Mouse (Mus musculus) CH12.LX (cell line): Measurements from ENCODE around the gene Slc39a7.

Source experiments
- CTCF ChIP-seq, 2 experiments: IDR thresholded peaks in 1 of 2; conservative IDR thresholded peaks in 1 of 2; 2 replicates each; pipeline ENCODE4 v1.5.1; 2011 to 2012; ENCODE audit warnings: low read depth in 2 of 2, low read length in 2 of 2, improper control_type of control experiment in 1 of 2, inconsistent platforms in 1 of 2, mild to moderate bottlenecking in 1 of 2, moderate library complexity in 1 of 2
- KAT2A ChIP-seq: IDR thresholded peaks from 2 replicates; pipeline ENCODE4 v1.6.1; 2012; ENCODE audit warnings: low read length, improper control_type of control experiment, inconsistent platforms; ENCODE audit not compliant: insufficient replicate concordance
- MEF2A ChIP-seq: IDR thresholded peaks from 2 replicates; pipeline ENCODE4 v1.6.1; 2014; ENCODE audit warnings: low read depth, mild to moderate bottlenecking, inconsistent platforms, low read length, improper control_type of control experiment, borderline replicate concordance
- NELFE ChIP-seq: IDR thresholded peaks from 2 replicates; pipeline ENCODE4 v1.6.1; 2011; ENCODE audit warnings: low read depth, low read length, improper control_type of control experiment
- POLR2A ChIP-seq: IDR thresholded peaks from 2 replicates; pipeline ENCODE4 v1.6.1; 2011; ENCODE audit warnings: low read depth, mild to moderate bottlenecking, improper control_type of control experiment, low read length
- POLR2AphosphoS2 ChIP-seq: IDR thresholded peaks from 2 replicates; pipeline ENCODE4 v1.6.1; 2011; ENCODE audit warnings: low read depth, low read length, improper control_type of control experiment
- SMC3 ChIP-seq: IDR thresholded peaks from 2 replicates; pipeline ENCODE4 v1.6.1; 2011; ENCODE audit warnings: low read depth, low read length, improper control_type of control experiment
- UBTF ChIP-seq: IDR thresholded peaks from 2 replicates; pipeline ENCODE4 v1.6.1; 2012; ENCODE audit warnings: low read depth, mild to moderate bottlenecking, inconsistent platforms, low read length, improper control_type of control experiment, moderate library complexity
- USF2 ChIP-seq: conservative IDR thresholded peaks from 2 replicates; pipeline ENCODE4 v1.6.1; 2011; ENCODE audit warnings: low read depth, low read length, improper control_type of control experiment
- ZNF384 ChIP-seq: IDR thresholded peaks from 2 replicates; pipeline ENCODE4 v1.6.1; 2012; ENCODE audit warnings: low read depth, low read length, improper control_type of control experiment, inconsistent platforms

- TF ChIP-seq NELFE (no peak), CTCF (conservative IDR thresholded peaks at IDR 0.05 in 1 of 2, IDR thresholded peaks at IDR 0.05 in 1 of 2; ENCODE audit: low read depth in 2 of 2, low read length in 2 of 2) (no peak), UBTF (no peak), SMC3 (no peak), POLR2A (no peak), POLR2AphosphoS2 (no peak), ZNF384 (no peak), USF2 (no peak), KAT2A (no peak), MEF2A (no peak)
These were observed 21.3 kb downstream of the Slc39a7 start for GRCm38 (mm10) chr17:34010156-34010555.
